Mouse (Mus musculus): ENCODE data around the gene Cfap43. TPM values are rescaled to one million over a fixed set of nuclear protein-coding genes. Genes with fewer than 3 reads are reported as not detected.

The Cfap43 gene
- polyA plus RNA-seq, 2 experiments: 0.08 to 0.11 TPM

DNA sequence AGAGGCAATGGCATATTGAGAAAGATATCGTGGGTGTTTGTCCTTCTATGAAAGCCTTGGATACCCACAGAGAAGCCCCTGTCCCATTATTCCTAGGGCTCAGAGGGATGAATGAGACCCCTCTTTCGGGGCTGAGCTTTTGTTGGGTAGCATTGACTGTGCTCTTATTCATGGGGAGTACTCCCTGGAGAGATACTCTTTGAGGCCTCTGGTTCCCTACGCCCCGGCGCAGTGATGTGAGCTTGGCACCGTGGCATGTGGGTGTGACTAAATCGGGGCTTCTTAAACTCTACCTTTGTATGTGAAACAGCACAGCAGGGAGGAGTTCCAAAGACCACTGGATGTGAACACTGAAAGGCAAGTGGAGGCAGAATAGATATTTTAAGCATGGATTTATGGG is 122.4 kb downstream of the Cfap43 start:
- Histone ChIP-seq H3K27ac (replicated peaks; ENCODE audit: low read depth, low read length) (no peak overlapping the region), H3K9me3 (ENCODE audit: control insufficient read depth, low read length) (no peaks in the 10 kb centered on the region), H3K4me2 (replicated peaks; ENCODE audit: low read depth, low read length, severe bottlenecking) (no peak overlapping the region), H3K4me1 (ENCODE audit: control insufficient read depth, insufficient read depth, low read length) (peaks cover 3% of the 10 kb centered on the region; the same call in 1 of the 2 replicates), H3K9ac (ENCODE audit: low read depth, low read length, severe bottlenecking) (no peak overlapping the region), H3K4me3 (replicated peaks; ENCODE audit: low read length) (no peak overlapping the region), H3K36me3 (ENCODE audit: control insufficient read depth, insufficient read depth, low read length) (no peaks in the 10 kb centered on the region), H3K27me3 (ENCODE audit: control insufficient read depth, insufficient read depth, low read length) (no peaks in the 10 kb centered on the region)
- TF ChIP-seq POLR2A (IDR thresholded peaks at IDR 0.05; ENCODE audit: borderline replicate concordance, extremely low read depth, insufficient read depth, insufficient read length): no peak
- no peak for DNase-seq (ENCODE audit: low spot score)
- no peak for ATAC-seq (ENCODE audit: low FRiP score, low read depth)
- 74% methylated on average over 7 of the region's 7 CpGs for WGBS

DNA sequence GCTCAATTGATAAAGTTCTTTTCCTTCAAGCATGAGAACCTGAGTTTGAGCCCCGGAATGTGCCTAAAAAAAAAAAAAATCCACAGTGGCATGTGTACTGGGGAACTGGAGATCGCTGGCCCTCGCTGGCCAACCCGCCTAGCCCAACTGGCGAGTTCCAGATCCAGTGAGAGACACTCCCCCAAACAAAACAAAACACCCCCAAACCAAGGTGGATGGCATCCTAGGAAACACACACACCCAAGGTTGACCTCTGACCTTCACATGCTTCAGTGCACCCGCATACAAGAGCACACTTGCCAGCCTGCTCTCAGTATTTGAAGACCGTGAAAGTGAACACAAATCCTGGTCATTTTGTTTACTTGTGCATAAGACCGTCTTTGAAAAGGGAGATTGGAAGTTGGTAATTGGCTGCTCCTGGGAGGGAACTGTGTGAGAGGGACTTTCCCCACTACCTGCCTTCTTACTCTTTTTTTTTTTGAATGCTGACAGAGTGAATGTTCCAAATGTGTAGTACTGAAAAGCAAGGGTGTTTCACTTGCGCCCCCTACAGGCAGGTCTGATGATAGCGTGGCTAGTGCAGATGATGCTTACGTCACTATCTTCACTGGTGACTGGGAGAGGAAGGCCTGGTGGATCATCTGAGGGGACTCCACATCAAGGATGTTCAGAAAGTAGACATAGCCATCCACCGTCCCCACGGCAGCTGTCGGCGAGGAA is 123.9 kb downstream of the Cfap43 start:
- Histone ChIP-seq H3K27ac (replicated peaks; ENCODE audit: low read depth, low read length) (no peak overlapping the region), H3K27me3 (ENCODE audit: control insufficient read depth, insufficient read depth, low read length) (no peaks in the 10 kb centered on the region), H3K36me3 (ENCODE audit: control insufficient read depth, insufficient read depth, low read length) (no peaks in the 10 kb centered on the region), H3K9me3 (ENCODE audit: control insufficient read depth, low read length) (no peaks in the 10 kb centered on the region), H3K4me1 (ENCODE audit: control insufficient read depth, insufficient read depth, low read length) (peaks cover 1% of the 10 kb centered on the region; the same call in 1 of the 2 replicates), H3K4me3 (replicated peaks; ENCODE audit: low read length) (no peak overlapping the region), H3K9ac (ENCODE audit: low read depth, low read length, severe bottlenecking) (no peak overlapping the region), H3K4me2 (replicated peaks; ENCODE audit: low read depth, low read length, severe bottlenecking) (no peak overlapping the region)
- ATAC-seq (ENCODE audit: low FRiP score, low read depth): no peak
- no peak for TF ChIP-seq POLR2A (IDR thresholded peaks at IDR 0.05; ENCODE audit: borderline replicate concordance, extremely low read depth, insufficient read depth, insufficient read length)
- peak; percentile 38 for DNase-seq (ENCODE audit: low spot score)
- WGBS: 61% methylated on average over 15 of the region's 15 CpGs

- DNase-seq (ENCODE audit: low spot score): no peak
- no peaks in the 10 kb centered on the region for H3K4me1 ChIP-seq (ENCODE audit: control insufficient read depth, insufficient read depth, low read length)
- ATAC-seq (ENCODE audit: low FRiP score, low read depth): no peak
- H3K4me2 ChIP-seq (replicated peaks; ENCODE audit: low read depth, low read length, severe bottlenecking): no peak overlapping the region
- H3K9me3 ChIP-seq (ENCODE audit: control insufficient read depth, low read length): no peaks in the 10 kb centered on the region
- no peak overlapping the region for H3K4me3 ChIP-seq (replicated peaks; ENCODE audit: low read length)
- H3K9ac ChIP-seq (ENCODE audit: low read depth, low read length, severe bottlenecking): no peak overlapping the region
- H3K27me3 ChIP-seq (ENCODE audit: control insufficient read depth, insufficient read depth, low read length): no peaks in the 10 kb centered on the region
- H3K27ac ChIP-seq (replicated peaks; ENCODE audit: low read depth, low read length): no peak overlapping the region
- TF ChIP-seq POLR2A (IDR thresholded peaks at IDR 0.05; ENCODE audit: borderline replicate concordance, extremely low read depth, insufficient read depth, insufficient read length): no peak
- H3K36me3 ChIP-seq (ENCODE audit: control insufficient read depth, insufficient read depth, low read length): no peaks in the 10 kb centered on the region
- 34% methylated on average over 5 of the region's 5 CpGs for WGBS
These were observed 124.8 kb downstream of the Cfap43 start for GRCm38 (mm10) chr19:47794331-47794730.

DNA sequence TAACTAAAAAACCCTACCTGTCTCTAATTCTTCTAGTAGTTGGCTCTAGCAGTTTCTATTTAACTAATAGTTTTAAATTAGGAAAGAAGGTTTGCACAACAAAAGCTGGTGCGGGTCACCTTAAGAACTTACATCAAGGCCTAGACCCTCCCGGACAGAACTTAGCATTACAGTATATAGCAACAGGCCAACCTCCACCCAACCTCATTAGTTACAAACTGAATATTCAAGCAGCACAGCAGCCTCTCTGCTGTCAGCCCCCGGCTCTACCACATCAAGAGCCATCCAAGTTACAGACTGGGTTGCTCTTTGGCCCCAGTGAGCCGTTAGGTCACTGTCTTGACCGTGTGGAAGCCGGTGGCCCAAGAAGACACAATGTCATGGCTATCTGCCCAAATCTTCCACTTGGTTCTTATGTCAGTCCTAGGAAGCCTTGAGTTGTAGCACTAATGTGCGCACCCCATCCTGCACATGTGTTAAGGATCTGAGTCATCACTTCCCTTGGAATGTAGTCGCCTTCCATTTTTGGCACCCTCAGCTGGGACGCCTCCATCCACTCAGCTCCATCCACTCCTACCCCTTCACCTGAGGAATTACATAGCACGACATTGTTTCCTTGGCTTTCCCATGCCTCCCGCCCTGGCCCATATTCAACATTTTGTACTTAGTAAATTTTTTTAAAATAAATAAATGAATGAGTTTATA is 128.6 kb downstream of the Cfap43 start:
- Histone ChIP-seq H3K36me3 (ENCODE audit: control insufficient read depth, insufficient read depth, low read length) (no peaks in the 10 kb centered on the region), H3K4me3 (replicated peaks; ENCODE audit: low read length) (no peak overlapping the region), H3K27ac (replicated peaks; ENCODE audit: low read depth, low read length) (no peak overlapping the region), H3K4me2 (replicated peaks; ENCODE audit: low read depth, low read length, severe bottlenecking) (no peak overlapping the region), H3K9me3 (ENCODE audit: control insufficient read depth, low read length) (no peaks in the 10 kb centered on the region), H3K4me1 (ENCODE audit: control insufficient read depth, insufficient read depth, low read length) (no peaks in the 10 kb centered on the region), H3K9ac (ENCODE audit: low read depth, low read length, severe bottlenecking) (no peak overlapping the region), H3K27me3 (ENCODE audit: control insufficient read depth, insufficient read depth, low read length) (no peaks in the 10 kb centered on the region)
- ATAC-seq (ENCODE audit: low FRiP score, low read depth): no peak
- DNase-seq (ENCODE audit: low spot score): no peak
- TF ChIP-seq POLR2A (IDR thresholded peaks at IDR 0.05; ENCODE audit: borderline replicate concordance, extremely low read depth, insufficient read depth, insufficient read length): no peak
- 92% methylated on average over 11 of the region's 11 CpGs for WGBS

DNA sequence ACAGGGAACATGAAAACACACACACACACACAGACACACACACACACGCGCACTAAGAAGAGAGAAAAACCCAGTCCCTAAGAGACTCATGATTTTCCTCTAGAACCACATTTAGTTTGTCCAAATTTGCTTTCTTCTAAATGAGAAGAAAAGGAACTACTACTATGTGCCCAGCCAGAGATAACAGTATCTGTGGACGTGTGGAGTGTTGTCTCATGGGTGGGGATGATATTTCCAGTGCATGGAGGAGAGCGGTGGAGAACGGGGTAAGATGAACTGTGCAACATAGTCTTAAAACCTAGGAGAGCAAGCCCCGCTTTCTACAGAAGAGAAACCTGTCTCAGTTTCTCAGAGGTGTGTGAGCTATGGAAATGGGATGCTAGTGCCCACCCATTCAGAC is 135.2 kb downstream of the Cfap43 start:
- Histone ChIP-seq H3K27me3 (ENCODE audit: control insufficient read depth, insufficient read depth, low read length) (no peaks in the 10 kb centered on the region), H3K4me2 (replicated peaks; ENCODE audit: low read depth, low read length, severe bottlenecking) (no peak overlapping the region), H3K4me3 (replicated peaks; ENCODE audit: low read length) (no peak overlapping the region), H3K4me1 (ENCODE audit: control insufficient read depth, insufficient read depth, low read length) (no peaks in the 10 kb centered on the region), H3K9ac (ENCODE audit: low read depth, low read length, severe bottlenecking) (no peak overlapping the region), H3K27ac (replicated peaks; ENCODE audit: low read depth, low read length) (no peak overlapping the region), H3K36me3 (ENCODE audit: control insufficient read depth, insufficient read depth, low read length) (no peaks in the 10 kb centered on the region), H3K9me3 (ENCODE audit: control insufficient read depth, low read length) (no peaks in the 10 kb centered on the region)
- no peak for TF ChIP-seq POLR2A (IDR thresholded peaks at IDR 0.05; ENCODE audit: borderline replicate concordance, extremely low read depth, insufficient read depth, insufficient read length)
- ATAC-seq (ENCODE audit: low FRiP score, low read depth) (no peak), DNase-seq (ENCODE audit: low spot score) (no peak)
- 86% methylated on average over 6 of the region's 6 CpGs for WGBS

All from limb, embryonic 14.5 days (tissue).